Mouse (Mus musculus): ENCODE data around the gene Ifit1bl2. TPM values are rescaled to one million over a fixed set of nuclear protein-coding genes. Genes with fewer than 3 reads are reported as not detected.

The Ifit1bl2 gene
- total RNA-seq, 4 experiments from 2014 or later = 1.2 to 2.1 (median 1.8) TPM

Other genes starting within 250 kb of the Ifit1bl2 start
- under 1 TPM in 3 of 4 experiments, not detected in 1; 0.44 to 0.69 (median 0.44) TPM for gene Ch25h, start 165.6 kb downstream of the Ifit1bl2 start, total RNA-seq (2022)
- gene Lipa, start 113.3 kb downstream of the Ifit1bl2 start, total RNA-seq (2022) = 10 to 100 TPM; 22.6 to 27.5 (median 24.7) TPM
- 1 to 10 TPM; 3.2 to 4.4 (median 3.7) TPM for gene Ifit2, start 90.0 kb downstream of the Ifit1bl2 start, total RNA-seq (2022)
- gene Ifit3, start 57.2 kb downstream of the Ifit1bl2 start, total RNA-seq (2022) = 1 to 10 TPM; 1.8 to 4.4 (median 3.9) TPM
- gene Ifit1bl1, start 38.8 kb downstream of the Ifit1bl2 start, total RNA-seq (2022) = 1 to 10 TPM; 1.4 to 3.8 (median 2.1) TPM
- gene Ifit3b, start 32.8 kb downstream of the Ifit1bl2 start, total RNA-seq (2022) = 1 to 10 TPM; 1.4 to 1.8 (median 1.5) TPM
- gene Ifit1, start 128 bp upstream of the Ifit1bl2 start, total RNA-seq (2022) = 1 to 10 TPM in 2 of 4 experiments, under 1 TPM in 2; 0.90 to 1.3 (median 1.0) TPM
- 1 to 10 TPM; 1.2 to 3.3 (median 2.1) TPM for gene Slc16a12, start 106.5 kb upstream of the Ifit1bl2 start, total RNA-seq (2022)
- 10 to 100 TPM; 40.7 to 48.9 (median 45.0) TPM for gene Pank1, start 238.7 kb upstream of the Ifit1bl2 start, total RNA-seq (2022)